8 mouse cellular contexts compared by ENCODE assay signal in genomic region chr7:143068316-143068881, GRCm38 (mm10). TPM values are rescaled to one million over a fixed set of nuclear protein-coding genes. Genes with fewer than 3 reads are reported as not detected.
DNase-seq lines count a peak whose midpoint lies in the region; ATAC-seq and TF ChIP-seq lines count a peak whose summit lies in the region.

No protein-coding gene starts in this region.

- H3K27me3 ChIP-seq in heart, embryonic 12.5 days (replicated peaks): no peaks in the 10 kb centered on the region
- no peaks in the 10 kb centered on the region for H3K27me3 ChIP-seq in limb, embryonic 14.5 days (ENCODE audit: control insufficient read depth, insufficient read depth, low read length)
- H3K27me3 ChIP-seq in neural tube, embryonic 12.5 days (replicated peaks): no peaks in the 10 kb centered on the region

- peak; percentile 61 to 63 for DNase-seq in kidney, adult 8-10 months
- no peak for DNase-seq in kidney, adult 18-20 months
- DNase-seq in ES-CJ7 (ENCODE audit: low read depth, low spot score): peak; percentile 79
- peak; percentile 66 for DNase-seq in cerebellum, adult 8-10 months
- DNase-seq in limb, embryonic 14.5 days (ENCODE audit: low spot score): no peak
- no peak for DNase-seq in c-Kit-positive CD71-positive TER-119-positive erythroid progenitor cells, embryonic 14.5 days (ENCODE audit: low spot score)

- H3K4me3 ChIP-seq in heart, embryonic 12.5 days: peak overlapping the region; percentile 82
- H3K4me3 ChIP-seq in limb, embryonic 14.5 days (replicated peaks; ENCODE audit: low read length): peak overlapping the region; percentile 69
- H3K4me3 ChIP-seq in neural tube, embryonic 12.5 days: peak overlapping the region; percentile 84

- 53% methylated on average over 13 of the region's 13 CpGs for WGBS in heart, embryonic 12.5 days
- 43% methylated on average over 13 of the region's 13 CpGs for WGBS in limb, embryonic 14.5 days
- 38% methylated on average over 13 of the region's 13 CpGs for WGBS in neural tube, embryonic 12.5 days

- H3K4me2 ChIP-seq in heart, embryonic 12.5 days: peak overlapping the region; percentile 97
- peak overlapping the region; percentile 59 for H3K4me2 ChIP-seq in limb, embryonic 14.5 days (replicated peaks; ENCODE audit: low read depth, low read length, severe bottlenecking)
- H3K4me2 ChIP-seq in neural tube, embryonic 12.5 days (replicated peaks): peak overlapping the region; percentile 99

- H3K4me1 ChIP-seq in heart, embryonic 12.5 days (replicated peaks): peaks cover 24% of the 10 kb centered on the region
- H3K4me1 ChIP-seq in limb, embryonic 14.5 days (ENCODE audit: control insufficient read depth, insufficient read depth, low read length): peaks cover 12% of the 10 kb centered on the region
- peaks cover 31% of the 10 kb centered on the region for H3K4me1 ChIP-seq in neural tube, embryonic 12.5 days

- no peaks in the 10 kb centered on the region for H3K9me3 ChIP-seq in heart, embryonic 12.5 days (replicated peaks)
- H3K9me3 ChIP-seq in limb, embryonic 14.5 days (ENCODE audit: control insufficient read depth, low read length): no peaks in the 10 kb centered on the region
- no peaks in the 10 kb centered on the region for H3K9me3 ChIP-seq in neural tube, embryonic 12.5 days

- no peak for TF ChIP-seq POLR2A in limb, embryonic 14.5 days (IDR thresholded peaks at IDR 0.05; ENCODE audit: borderline replicate concordance, extremely low read depth, insufficient read depth, insufficient read length)

- peak overlapping the region; percentile 91 for H3K27ac ChIP-seq in heart, embryonic 12.5 days (ENCODE audit: poor library complexity, severe bottlenecking)
- H3K27ac ChIP-seq in limb, embryonic 14.5 days (replicated peaks; ENCODE audit: low read depth, low read length): peak overlapping the region; percentile 95
- peak overlapping the region; percentile 93 for H3K27ac ChIP-seq in neural tube, embryonic 12.5 days

- H3K9ac ChIP-seq in heart, embryonic 12.5 days: peak overlapping the region; percentile 37; the same call in 1 of the 2 replicates
- peak overlapping the region; percentile 49 for H3K9ac ChIP-seq in limb, embryonic 14.5 days (ENCODE audit: low read depth, low read length, severe bottlenecking)
- H3K9ac ChIP-seq in neural tube, embryonic 12.5 days: peak overlapping the region; percentile 54

- no peak; the same call in 1 of the 2 replicates for ATAC-seq in heart, embryonic 12.5 days (ENCODE audit: insufficient number of reproducible peaks, low FRiP score)
- ATAC-seq in limb, embryonic 14.5 days (ENCODE audit: low FRiP score, low read depth): no peak
- ATAC-seq in neural tube, embryonic 12.5 days (ENCODE audit: low FRiP score, low read depth): peak; percentile 10

- peaks cover 58% of the 10 kb centered on the region for H3K36me3 ChIP-seq in heart, embryonic 12.5 days
- peaks cover 65% of the 10 kb centered on the region for H3K36me3 ChIP-seq in limb, embryonic 14.5 days (ENCODE audit: control insufficient read depth, insufficient read depth, low read length)
- peaks cover 38% of the 10 kb centered on the region for H3K36me3 ChIP-seq in neural tube, embryonic 12.5 days

RNA-seq across cellular contexts. Expression of gene Tssc4, which starts 0.7 kb away (rescaled TPM):
- polyA plus RNA-seq in heart, embryonic 12.5 days (2016; fragmentation: Nextera tagmentation; extraction: Ambion mirVana): 57.1 and 61.7 TPM in 2 replicates
- 130 and 174 TPM in 2 replicates for polyA plus RNA-seq in limb, embryonic 14.5 days (2012; rRNA removed)
- polyA plus RNA-seq in limb, embryonic 14.5 days (2014; fragmentation: Nextera tagmentation; extraction: Ambion mirVana): 65.0 and 67.0 TPM in 2 replicates
- polyA plus RNA-seq in neural tube, embryonic 12.5 days (2016; fragmentation: Nextera tagmentation; extraction: Ambion mirVana): 91.7 and 96.3 TPM in 2 replicates

RNA-seq across cellular contexts. Expression of gene Cd81, which starts 15.9 kb away (rescaled TPM):
- 701 and 712 TPM in 2 replicates for polyA plus RNA-seq in heart, embryonic 12.5 days (2016; fragmentation: Nextera tagmentation; extraction: Ambion mirVana)
- polyA plus RNA-seq in limb, embryonic 14.5 days (2012; rRNA removed): 456 and 528 TPM in 2 replicates
- 658 and 696 TPM in 2 replicates for polyA plus RNA-seq in limb, embryonic 14.5 days (2014; fragmentation: Nextera tagmentation; extraction: Ambion mirVana)
- polyA plus RNA-seq in neural tube, embryonic 12.5 days (2016; fragmentation: Nextera tagmentation; extraction: Ambion mirVana): 255 and 258 TPM in 2 replicates

RNA-seq across cellular contexts. Expression of gene Trpm5, which starts 26.0 kb away (rescaled TPM):
- 3.8 and 4.3 TPM in 2 replicates for polyA plus RNA-seq in heart, embryonic 12.5 days (2016; fragmentation: Nextera tagmentation; extraction: Ambion mirVana)
- polyA plus RNA-seq in limb, embryonic 14.5 days (2012; rRNA removed): 63.4 and 71.2 TPM in 2 replicates
- polyA plus RNA-seq in limb, embryonic 14.5 days (2014; fragmentation: Nextera tagmentation; extraction: Ambion mirVana): 24.1 and 24.2 TPM in 2 replicates
- 1.8 and 2.2 TPM in 2 replicates for polyA plus RNA-seq in neural tube, embryonic 12.5 days (2016; fragmentation: Nextera tagmentation; extraction: Ambion mirVana)

RNA-seq across cellular contexts. Expression of gene Kcnq1, which starts 37.8 kb away (rescaled TPM):
- polyA plus RNA-seq in heart, embryonic 12.5 days (2016; fragmentation: Nextera tagmentation; extraction: Ambion mirVana): 12.9 and 15.8 TPM in 2 replicates
- 1.7 and 2.7 TPM in 2 replicates for polyA plus RNA-seq in limb, embryonic 14.5 days (2012; rRNA removed)
- polyA plus RNA-seq in limb, embryonic 14.5 days (2014; fragmentation: Nextera tagmentation; extraction: Ambion mirVana): 1.3 and 1.5 TPM in 2 replicates
- polyA plus RNA-seq in neural tube, embryonic 12.5 days (2016; fragmentation: Nextera tagmentation; extraction: Ambion mirVana): 0.99 and 2.0 TPM in 2 replicates

Comparison
In these comparisons a context has a peak if more than half of its experiments do, and no peak if none do; other contexts are left out.
1. DNase-seq: peak in kidney, adult 8-10 months (2 of 2), ES-CJ7 (single experiment) and cerebellum, adult 8-10 months (single experiment); none in kidney, adult 18-20 months (single experiment), limb, embryonic 14.5 days (single experiment) and c-Kit-positive CD71-positive TER-119-positive erythroid progenitor cells, embryonic 14.5 days (single experiment).
2. Peak in every context shown above with its lines, with median percentiles within 50 percentile points of each other: H3K27ac ChIP-seq, H3K4me2 ChIP-seq, H3K4me3 ChIP-seq and H3K9ac ChIP-seq.